In genomic region chr14:103778009-103778431, GRCm38 (mm10) we compare ENCODE assay signal across 8 mouse cellular contexts.
DNase-seq lines count a peak whose midpoint lies in the region; ATAC-seq lines count a peak whose summit lies in the region.

No protein-coding gene starts in this region.

- no peaks in the 10 kb centered on the region for H3K9me3 ChIP-seq in hindbrain, embryonic 12.5 days (replicated peaks)

- ATAC-seq in hindbrain, embryonic 12.5 days (ENCODE audit: low FRiP score): peak; percentile 84

- 6% methylated on average over 12 of the region's 12 CpGs for WGBS in hindbrain, embryonic 12.5 days

- no peak overlapping the region for H3K9ac ChIP-seq in hindbrain, embryonic 12.5 days

- no peaks in the 10 kb centered on the region for H3K27me3 ChIP-seq in hindbrain, embryonic 12.5 days

- no peaks in the 10 kb centered on the region for H3K36me3 ChIP-seq in hindbrain, embryonic 12.5 days

- H3K4me3 ChIP-seq in hindbrain, embryonic 12.5 days: peak overlapping the region; percentile 21

- peak overlapping the region; percentile 88 for H3K27ac ChIP-seq in hindbrain, embryonic 12.5 days

- H3K4me1 ChIP-seq in hindbrain, embryonic 12.5 days: peaks cover 24% of the 10 kb centered on the region; the same call in 1 of the 2 replicates

- DNase-seq in testis, postnatal 14 days (ENCODE audit: low spot score): peak; percentile 8
- no peak for DNase-seq in testis, postnatal 10 days (ENCODE audit: low spot score)
- DNase-seq in fibroblast of lung, adult 2 months (ENCODE audit: low read depth): peak; percentile 12
- DNase-seq in layer of hippocampus, postnatal 36 days: peak; percentile 45 to 54
- peak; percentile 47 for DNase-seq in neural tube, embryonic 10.5 days (ENCODE audit: extremely low spot score, low spot score)
- no peak for DNase-seq in adipocyte (ENCODE audit: low spot score)
- no peak for DNase-seq in adrenal gland, adult 18-20 months (ENCODE audit: low spot score in 2 of 2)

- H3K4me2 ChIP-seq in hindbrain, embryonic 12.5 days (replicated peaks): peak overlapping the region; percentile 52

Comparison
In these comparisons a context has a peak if more than half of its experiments do, and no peak if none do; other contexts are left out.
1. DNase-seq: peak in testis, postnatal 14 days (single experiment), fibroblast of lung, adult 2 months (single experiment), layer of hippocampus, postnatal 36 days (2 of 2) and neural tube, embryonic 10.5 days (single experiment); none in testis, postnatal 10 days (single experiment), adipocyte (single experiment) and adrenal gland, adult 18-20 months (0 of 2).